Comparison of ENCODE assay signal across 9 mouse cellular contexts in genomic region chr8:85665146-85665545, GRCm38 (mm10). TPM values are rescaled to one million over a fixed set of nuclear protein-coding genes. Genes with fewer than 3 reads are reported as not detected.
DNase-seq lines count a peak whose midpoint lies in the region; ATAC-seq lines count a peak whose summit lies in the region.
"Had no signal": no experiment of that assay in that cellular context is flagged by ENCODE, and none has a peak within 500 bp of the region (broad histone marks: within the 10 kb centered on the region; RNA-seq: fewer than 3 reads in every experiment).

No protein-coding gene starts in this region.

- no peaks in the 10 kb centered on the region for H3K4me1 ChIP-seq in heart, embryonic 11.5 days (ENCODE audit: control insufficient read depth, insufficient read depth, low read length)

- H3K9me3 ChIP-seq in heart, embryonic 11.5 days (replicated peaks; ENCODE audit: control insufficient read depth, low read length) = no peaks in the 10 kb centered on the region

- H3K27me3 ChIP-seq in heart, embryonic 11.5 days (ENCODE audit: control insufficient read depth, insufficient read depth, low read length) = no peaks in the 10 kb centered on the region

- ATAC-seq in heart, embryonic 11.5 days (replicated peaks; ENCODE audit: insufficient number of reproducible peaks, low FRiP score, low TSS enrichment) = no peak

- peak; percentile 30 for DNase-seq in heart, postnatal 4 days
- peak; percentile 6 for DNase-seq in right cerebral cortex, postnatal 25 days
- no peak for DNase-seq in right cerebral cortex, postnatal 4 days
- peak; percentile 79 for DNase-seq in adipocyte (ENCODE audit: low spot score)
- DNase-seq in lung, postnatal 25 days (ENCODE audit: low spot score) = peak; percentile 9
- DNase-seq in yolk sac, embryonic 10.5 days (ENCODE audit: low spot score) = no peak
- DNase-seq in cerebellum, postnatal 4 days (ENCODE audit: low spot score in 2 of 2) = no peak

- no peak overlapping the region for H3K4me3 ChIP-seq in heart, embryonic 11.5 days (ENCODE audit: low read depth, low read length)
- H3K4me3 ChIP-seq: myocyte had no signal

- H3K27ac ChIP-seq in heart, embryonic 11.5 days (ENCODE audit: low read depth, low read length) = no peak overlapping the region

- no peaks in the 10 kb centered on the region for H3K36me3 ChIP-seq in heart, embryonic 11.5 days (ENCODE audit: control insufficient read depth, insufficient read depth, low read length)

- H3K9ac ChIP-seq in heart, embryonic 11.5 days (ENCODE audit: low read depth, low read length) = no peak overlapping the region

- no peak overlapping the region for H3K4me2 ChIP-seq in heart, embryonic 11.5 days

RNA-seq across cellular contexts. Expression of gene Neto2, which starts 35.6 kb away (rescaled TPM):
- 1 to 10 TPM; 9.2 to 9.9 TPM for total RNA-seq in heart, postnatal 4 days (2021)
- polyA plus RNA-seq in heart, embryonic 11.5 days (2014; fragmentation: Nextera tagmentation; extraction: Ambion mirVana) = 6.7 and 6.9 TPM in 2 replicates

Comparison
In these comparisons a context has a peak if more than half of its experiments do, and no peak if none do; other contexts are left out.
1. DNase-seq: peak in heart, postnatal 4 days (single experiment), right cerebral cortex, postnatal 25 days (single experiment), adipocyte (single experiment) and lung, postnatal 25 days (single experiment); none in right cerebral cortex, postnatal 4 days (single experiment), yolk sac, embryonic 10.5 days (single experiment) and cerebellum, postnatal 4 days (0 of 2).